Mouse (Mus musculus) cerebellum, adult 11 months (tissue): ENCODE data around the gene Ilvbl.
"Not testable (repeated sequence)": the region's sequence is repeated elsewhere in the genome, so short reads cannot be mapped to it uniquely, and the experiment has no call there.

ENCODE experiments used
- DNase-seq: peaks from one replicate; pipeline ENCODE4 v3.0.0; 2022

Gene Ilvbl

GRCm38 (mm10) chr10:78574250-78575104 lies at the start of gene Ilvbl:
TSS of gene Ilvbl (plus strand) at chr10:78574346.
- peak; percentile 94 for DNase-seq

GRCm38 (mm10) chr10:78525071-78525470 lies 49.1 kb upstream of the Ilvbl start:
- DNase-seq, result not testable (repeated sequence)

- DNase-seq, result no peak
These were observed 48.6 kb upstream of the Ilvbl start for GRCm38 (mm10) chr10:78525511-78525910.

- peak; percentile 19 for DNase-seq
These were observed 33.2 kb upstream of the Ilvbl start for GRCm38 (mm10) chr10:78540943-78541342.

- DNase-seq, result no peak
These were observed 9.1 kb upstream of the Ilvbl start for GRCm38 (mm10) chr10:78565070-78565469.

- no peak for DNase-seq
These were observed 5.0 kb upstream of the Ilvbl start for GRCm38 (mm10) chr10:78569191-78569590.

GRCm38 (mm10) chr10:78569686-78570085 lies 4.5 kb upstream of the Ilvbl start:
- no peak for DNase-seq

- no peak for DNase-seq
These were observed 3.7 kb upstream of the Ilvbl start for GRCm38 (mm10) chr10:78570416-78570815.

- no peak for DNase-seq
These were observed 3.2 kb upstream of the Ilvbl start for GRCm38 (mm10) chr10:78570897-78571296.

GRCm38 (mm10) chr10:78573226-78573625 lies 920 bp upstream of the Ilvbl start:
- no peak for DNase-seq

GRCm38 (mm10) chr10:78575105-78575632 lies 1.0 kb downstream of the Ilvbl start:
- no peak for DNase-seq

- peak; percentile 92 for DNase-seq
These were observed 1.5 kb downstream of the Ilvbl start for GRCm38 (mm10) chr10:78575690-78576089.

- DNase-seq, result no peak
These were observed 2.5 kb downstream of the Ilvbl start for GRCm38 (mm10) chr10:78576435-78577184.

- DNase-seq, result no peak
These were observed 4.1 kb downstream of the Ilvbl start for GRCm38 (mm10) chr10:78578204-78578603.

- no peak for DNase-seq
These were observed 7.0 kb downstream of the Ilvbl start for GRCm38 (mm10) chr10:78581121-78581520.

- DNase-seq, result no peak
These were observed 9.2 kb downstream of the Ilvbl start for GRCm38 (mm10) chr10:78583347-78583746.

- DNase-seq, result no peak
These were observed 9.8 kb downstream of the Ilvbl start for GRCm38 (mm10) chr10:78583939-78584338.

GRCm38 (mm10) chr10:78584996-78585395 lies 10.8 kb downstream of the Ilvbl start:
- DNase-seq, result no peak

- no peak for DNase-seq
These were observed 11.5 kb downstream of the Ilvbl start for GRCm38 (mm10) chr10:78585606-78586005.

- no peak for DNase-seq
These were observed 11.9 kb downstream of the Ilvbl start for GRCm38 (mm10) chr10:78586026-78586425.

GRCm38 (mm10) chr10:78589291-78589690 lies 15.1 kb downstream of the Ilvbl start:
- no peak for DNase-seq

- no peak for DNase-seq
These were observed 15.8 kb downstream of the Ilvbl start for GRCm38 (mm10) chr10:78589901-78590300.

- DNase-seq, result no peak
These were observed 16.6 kb downstream of the Ilvbl start for GRCm38 (mm10) chr10:78590744-78591143.
